ENCODE assay signal across 22 mouse cellular contexts in genomic region chr16:90872936-90873335, GRCm38 (mm10).
"Had no signal": no experiment of that assay in that cellular context is flagged by ENCODE, and none has a peak within 500 bp of the region (broad histone marks: within the 10 kb centered on the region; RNA-seq: fewer than 3 reads in every experiment).

No protein-coding gene starts in this region.

- H3K27me3 ChIP-seq: embryonic facial prominence, embryonic 12.5 days; embryonic facial prominence, embryonic 13.5 days; embryonic facial prominence, embryonic 15.5 days; forebrain, embryonic 12.5 days; forebrain, embryonic 13.5 days; forebrain, embryonic 15.5 days had no signal

- H3K4me1 ChIP-seq: forebrain, embryonic 13.5 days; forebrain, embryonic 15.5 days had no signal

- DNase-seq: cerebellum, adult 8-10 months; cerebellum, adult 9-10 months; cerebellum, adult 9-11 months; cerebellum, postnatal 36 days; embryo, embryonic 11 days; forebrain, postnatal 0 days; gastrocnemius, adult 2 months; gastrocnemius, postnatal 10 days; gastrocnemius, postnatal 14 days; gastrocnemius, postnatal 25 days; gastrocnemius, postnatal 36 days; heart, adult 18-20 months; heart, adult 2 months had no signal

- H3K27ac ChIP-seq: embryonic facial prominence, embryonic 10.5 days; embryonic facial prominence, embryonic 12.5 days; embryonic facial prominence, embryonic 13.5 days; embryonic facial prominence, embryonic 15.5 days; forebrain, embryonic 10.5 days; forebrain, embryonic 12.5 days; forebrain, embryonic 13.5 days; forebrain, embryonic 15.5 days; gastrocnemius, adult 2 months; heart, adult 2 months had no signal

- H3K36me3 ChIP-seq: embryonic facial prominence, embryonic 10.5 days; embryonic facial prominence, embryonic 12.5 days; embryonic facial prominence, embryonic 13.5 days; embryonic facial prominence, embryonic 15.5 days; forebrain, embryonic 10.5 days; forebrain, embryonic 12.5 days; forebrain, embryonic 15.5 days had no signal

- H3K9me3 ChIP-seq: embryonic facial prominence, embryonic 10.5 days; embryonic facial prominence, embryonic 12.5 days; embryonic facial prominence, embryonic 13.5 days; embryonic facial prominence, embryonic 15.5 days; forebrain, embryonic 10.5 days; forebrain, embryonic 12.5 days; forebrain, embryonic 13.5 days; forebrain, embryonic 15.5 days had no signal

- H3K4me3 ChIP-seq: embryonic facial prominence, embryonic 10.5 days; embryonic facial prominence, embryonic 12.5 days; embryonic facial prominence, embryonic 13.5 days; embryonic facial prominence, embryonic 15.5 days; erythroblast, embryonic 14.5 days; forebrain, embryonic 10.5 days; forebrain, embryonic 12.5 days; forebrain, embryonic 13.5 days; forebrain, embryonic 15.5 days; gastrocnemius, adult 2 months; heart, adult 2 months had no signal
